Mouse (Mus musculus) bone marrow macrophage, adult 2 months (primary cell): ENCODE measurements around the gene B9d2. TPM values are rescaled to one million over a fixed set of nuclear protein-coding genes. Genes with fewer than 3 reads are reported as not detected.

ENCODE experiments used
- H3K27ac ChIP-seq: 2 replicates; pipeline ENCODE4 v1.5.1; 2012; ENCODE audit warnings: low read depth, low read length; ENCODE audit not compliant: insufficient read depth
- H3K4me1 ChIP-seq: 2 replicates; pipeline ENCODE4 v1.6.1; 2012; ENCODE audit warnings: low read length; ENCODE audit not compliant: control insufficient read depth, insufficient read depth
- H3K4me3 ChIP-seq: 2 replicates; pipeline ENCODE4 v1.5.1; 2012; ENCODE audit warnings: mild to moderate bottlenecking, low read length, moderate library complexity; ENCODE audit not compliant: insufficient read depth
- CTCF ChIP-seq: IDR thresholded peaks from 2 replicates; pipeline ENCODE4 v1.5.1; 2012; ENCODE audit warnings: low read depth, mild to moderate bottlenecking, low read length, moderate library complexity
- POLR2A ChIP-seq: IDR thresholded peaks from 2 replicates; pipeline ENCODE4 v1.6.1; 2012; ENCODE audit warnings: mild to moderate bottlenecking, low read depth, low read length, borderline replicate concordance
- polyA plus RNA-seq: library from polyadenylated mRNA; stranded (reverse); fragments of >200 nt; gene quantifications from 2 replicates; pipeline ENCODE4 v1.2.4, GENCODE M21; 2012; ENCODE audit not compliant: missing spikeins, insufficient read depth, insufficient read length

B9d2 gene
- polyA plus RNA-seq, 1 experiment = 18.3 TPM

- TF ChIP-seq CTCF = no peak
- TF ChIP-seq POLR2A = no peak
- Histone ChIP-seq H3K27ac (peak overlapping the region; percentile 95), H3K4me1 (peaks cover 50% of the 10 kb centered on the region), H3K4me3 (no peak overlapping the region)
Observed at GRCm38 (mm10) chr7:25729862-25730261, 49.3 kb downstream of the B9d2 start.

- H3K27ac ChIP-seq = peak overlapping the region; percentile 95
- no peak overlapping the region for H3K4me3 ChIP-seq
- H3K4me1 ChIP-seq = peaks cover 45% of the 10 kb centered on the region
- TF ChIP-seq CTCF = no peak
- no peak for TF ChIP-seq POLR2A
Observed at GRCm38 (mm10) chr7:25731294-25732055, 50.9 kb downstream of the B9d2 start.

- H3K4me3 ChIP-seq = no peak overlapping the region
- H3K4me1 ChIP-seq = peaks cover 34% of the 10 kb centered on the region
- TF ChIP-seq POLR2A (no peak), CTCF (no peak)
- H3K27ac ChIP-seq = no peak overlapping the region
Observed at GRCm38 (mm10) chr7:25734991-25735390, 54.4 kb downstream of the B9d2 start.

Other genes starting within 250 kb of the B9d2 start
- 20.1 and 21.5 TPM in 2 replicates for gene Ceacam1, start 203.2 kb upstream of the B9d2 start, polyA plus RNA-seq
- 0.52 TPM in 1 of 2 replicates, not detected in the other for gene Ceacam2, start 140.9 kb upstream of the B9d2 start, polyA plus RNA-seq
- gene Erich4, start 64.9 kb upstream of the B9d2 start, polyA plus RNA-seq = not detected in 2 replicates
- gene Dmac2, start 61.4 kb upstream of the B9d2 start, polyA plus RNA-seq = 41.2 and 47.8 TPM in 2 replicates
- gene B3gnt8, start 54.1 kb upstream of the B9d2 start, polyA plus RNA-seq = 59.1 and 61.2 TPM in 2 replicates
- 56.1 and 59.3 TPM in 2 replicates for gene Bckdha, start 21.8 kb upstream of the B9d2 start, polyA plus RNA-seq
- gene Exosc5, start 21.6 kb upstream of the B9d2 start, polyA plus RNA-seq = 22.6 and 30.6 TPM in 2 replicates
- gene Tmem91, start 5.6 kb upstream of the B9d2 start, polyA plus RNA-seq = 0.87 TPM in 1 of 2 replicates, not detected in the other
- 287 and 354 TPM in 2 replicates for gene Tgfb1, start 6.2 kb downstream of the B9d2 start, polyA plus RNA-seq
- gene Ccdc97, start 38.3 kb downstream of the B9d2 start, polyA plus RNA-seq = 40.0 and 44.7 TPM in 2 replicates
- gene Hnrnpul1, start 74.0 kb downstream of the B9d2 start, polyA plus RNA-seq = 109 and 123 TPM in 2 replicates
- gene Axl, start 107.9 kb downstream of the B9d2 start, polyA plus RNA-seq = 55.6 and 63.1 TPM in 2 replicates
- 0.34 TPM in 1 of 2 replicates, not detected in the other for gene Cyp2s1, start 136.1 kb downstream of the B9d2 start, polyA plus RNA-seq
- not detected in 2 replicates for gene Cyp2b10, start 216.8 kb downstream of the B9d2 start, polyA plus RNA-seq